Mouse (Mus musculus): ENCODE data around the gene Trim24.

- TF ChIP-seq CTCF (IDR thresholded peaks at IDR 0.05; ENCODE audit: extremely low read depth, insufficient read depth, low read length) (no peak), POLR2A (IDR thresholded peaks at IDR 0.05; ENCODE audit: extremely low read depth, insufficient read depth, low read length) (no peak)
Measured at GRCm38 (mm10) chr6:37828955-37829354, 41.7 kb upstream of the Trim24 start.
